Mouse (Mus musculus) lung, postnatal 4 days (tissue): ENCODE measurements around the gene Klk1b22.
"Not testable (repeated sequence)": the region's sequence is repeated elsewhere in the genome, so short reads cannot be mapped to it uniquely, and the experiment has no call there.

ENCODE experiments used
- DNase-seq, 2 experiments: peaks; one replicate each; pipeline ENCODE4 v3.0.0; 2021

The Klk1b22 gene

GRCm38 (mm10) chr7:44112373-44112772 lies at the start of gene Klk1b22:
TSS of gene Klk1b22 (plus strand) at chr7:44112673.
- DNase-seq: no peak

GRCm38 (mm10) chr7:44072117-44072516 lies 40.4 kb upstream of the Klk1b22 start:
- DNase-seq: no peak

- DNase-seq: no peak
Observed at GRCm38 (mm10) chr7:44077703-44078102, 34.8 kb upstream of the Klk1b22 start.

GRCm38 (mm10) chr7:44096111-44096510 lies 16.4 kb upstream of the Klk1b22 start:
- no peak for DNase-seq

GRCm38 (mm10) chr7:44102028-44102427 lies 10.4 kb upstream of the Klk1b22 start, which contains the start of gene Klk1b21:
TSS of gene Klk1b21 (plus strand) at chr7:44102328.
- DNase-seq: not testable (repeated sequence)

- DNase-seq: no peak
Observed at GRCm38 (mm10) chr7:44123445-44123844, 11.0 kb downstream of the Klk1b22 start.

GRCm38 (mm10) chr7:44136467-44136866 lies 24.0 kb downstream of the Klk1b22 start, which contains the start of gene Klk1b16:
TSS of gene Klk1b16 (plus strand) at chr7:44136767.
- DNase-seq: no peak
